Mouse (Mus musculus): Measurements from ENCODE around the gene Sympk. TPM values are rescaled to one million over a fixed set of nuclear protein-coding genes. Genes with fewer than 3 reads are reported as not detected.

The Sympk gene
- polyA plus RNA-seq, 1 experiment = 71.8 TPM

- Histone ChIP-seq H3K4me1 (ENCODE audit: control insufficient read depth, insufficient read depth, insufficient read length, low read length) (peaks cover 28% of the 10 kb centered on the region), H3K27ac (ENCODE audit: insufficient read depth, low read depth, low read length) (peak overlapping the region; percentile 50), H3K4me3 (ENCODE audit: low read depth, low read length) (peak overlapping the region; percentile 63; the same call in 1 of the 2 replicates), H3K36me3 (ENCODE audit: control insufficient read depth, insufficient read depth, low read length) (peaks cover 7% of the 10 kb centered on the region; the same call in 1 of the 2 replicates), H3K27me3 (ENCODE audit: control insufficient read depth, insufficient read depth, low read length) (no peaks in the 10 kb centered on the region)
- WGBS = 26% methylated on average over 3 of the region's 3 CpGs
- no peak for TF ChIP-seq CTCF (IDR thresholded peaks at IDR 0.05; ENCODE audit: extremely low read depth, insufficient read length, insufficient replicate concordance, low read depth, low read length)
- TF ChIP-seq POLR2A (IDR thresholded peaks at IDR 0.05; ENCODE audit: low read depth, low read length) = no peak
These were observed 22.4 kb upstream of the Sympk start for GRCm38 (mm10) chr7:19001807-19002085.

GRCm38 (mm10) chr7:19002115-19002514 lies 22.1 kb upstream of the Sympk start:
- Histone ChIP-seq H3K4me1 (ENCODE audit: control insufficient read depth, insufficient read depth, insufficient read length, low read length) (peaks cover 30% of the 10 kb centered on the region), H3K27me3 (ENCODE audit: control insufficient read depth, insufficient read depth, low read length) (no peaks in the 10 kb centered on the region), H3K36me3 (ENCODE audit: control insufficient read depth, insufficient read depth, low read length) (peaks cover 7% of the 10 kb centered on the region; the same call in 1 of the 2 replicates), H3K27ac (ENCODE audit: insufficient read depth, low read depth, low read length) (0 out of 2 replicates have a peak overlapping the region, but pooled peaks have one; percentile 50), H3K4me3 (ENCODE audit: low read depth, low read length) (peak overlapping the region; percentile 69; the same call in 1 of the 2 replicates)
- TF ChIP-seq POLR2A (IDR thresholded peaks at IDR 0.05; ENCODE audit: low read depth, low read length) = no peak
- 6% methylated on average over 4 of the region's 4 CpGs for WGBS

- no peaks in the 10 kb centered on the region for H3K27me3 ChIP-seq (ENCODE audit: control insufficient read depth, insufficient read depth, low read length)
- H3K36me3 ChIP-seq (ENCODE audit: control insufficient read depth, insufficient read depth, low read length) = peaks cover 7% of the 10 kb centered on the region; the same call in 1 of the 2 replicates
- peak overlapping the region; percentile 68 for H3K27ac ChIP-seq (ENCODE audit: insufficient read depth, low read depth, low read length)
- H3K4me1 ChIP-seq (ENCODE audit: control insufficient read depth, insufficient read depth, insufficient read length, low read length) = peaks cover 30% of the 10 kb centered on the region
- TF ChIP-seq POLR2A (IDR thresholded peaks at IDR 0.05; ENCODE audit: low read depth, low read length) (peak; percentile 31; the same call in 1 of the 2 replicates), CTCF (IDR thresholded peaks at IDR 0.05; ENCODE audit: extremely low read depth, insufficient read length, insufficient replicate concordance, low read depth, low read length) (no peak)
- WGBS = 1% methylated on average over 17 of the region's 17 CpGs
- H3K4me3 ChIP-seq (ENCODE audit: low read depth, low read length) = peak overlapping the region; percentile 69
These were observed 21.2 kb upstream of the Sympk start for GRCm38 (mm10) chr7:19002848-19003498.

GRCm38 (mm10) chr7:19003902-19004630 lies 20.1 kb upstream of the Sympk start, which contains the start of gene Irf2bp1:
TSS of gene Irf2bp1 (plus strand) at chr7:19004044.
- under 1% methylated on average over 90 of the region's 90 CpGs for WGBS
- Histone ChIP-seq H3K4me1 (ENCODE audit: control insufficient read depth, insufficient read depth, insufficient read length, low read length) (peaks cover 30% of the 10 kb centered on the region), H3K27ac (ENCODE audit: insufficient read depth, low read depth, low read length) (peak within 1 kb of the TSS; percentile 95), H3K27me3 (ENCODE audit: control insufficient read depth, insufficient read depth, low read length) (no peaks in the 10 kb centered on the region), H3K4me3 (ENCODE audit: low read depth, low read length) (peak within 1 kb of the TSS; percentile 97), H3K36me3 (ENCODE audit: control insufficient read depth, insufficient read depth, low read length) (peaks cover 7% of the 10 kb centered on the region; the same call in 1 of the 2 replicates)
- TF ChIP-seq POLR2A (IDR thresholded peaks at IDR 0.05; ENCODE audit: low read depth, low read length) (peak; percentile 90), CTCF (IDR thresholded peaks at IDR 0.05; ENCODE audit: extremely low read depth, insufficient read length, insufficient replicate concordance, low read depth, low read length) (no peak)

GRCm38 (mm10) chr7:19004631-19005079 lies 19.5 kb upstream of the Sympk start:
- 3% methylated on average over 34 of the region's 34 CpGs for WGBS
- Histone ChIP-seq H3K27me3 (ENCODE audit: control insufficient read depth, insufficient read depth, low read length) (no peaks in the 10 kb centered on the region), H3K27ac (ENCODE audit: insufficient read depth, low read depth, low read length) (peak overlapping the region; percentile 6; the same call in 1 of the 2 replicates), H3K36me3 (ENCODE audit: control insufficient read depth, insufficient read depth, low read length) (peaks cover 7% of the 10 kb centered on the region; the same call in 1 of the 2 replicates), H3K4me3 (ENCODE audit: low read depth, low read length) (peak overlapping the region; percentile 97), H3K4me1 (ENCODE audit: control insufficient read depth, insufficient read depth, insufficient read length, low read length) (peaks cover 30% of the 10 kb centered on the region)
- TF ChIP-seq POLR2A (IDR thresholded peaks at IDR 0.05; ENCODE audit: low read depth, low read length) (no peak), CTCF (IDR thresholded peaks at IDR 0.05; ENCODE audit: extremely low read depth, insufficient read length, insufficient replicate concordance, low read depth, low read length) (no peak)

GRCm38 (mm10) chr7:19005417-19006121 lies 18.6 kb upstream of the Sympk start:
- Histone ChIP-seq H3K36me3 (ENCODE audit: control insufficient read depth, insufficient read depth, low read length) (peaks cover 7% of the 10 kb centered on the region; the same call in 1 of the 2 replicates), H3K4me1 (ENCODE audit: control insufficient read depth, insufficient read depth, insufficient read length, low read length) (peaks cover 32% of the 10 kb centered on the region), H3K4me3 (ENCODE audit: low read depth, low read length) (peak overlapping the region; percentile 97), H3K27me3 (ENCODE audit: control insufficient read depth, insufficient read depth, low read length) (no peaks in the 10 kb centered on the region), H3K27ac (ENCODE audit: insufficient read depth, low read depth, low read length) (no peak overlapping the region)
- TF ChIP-seq POLR2A (IDR thresholded peaks at IDR 0.05; ENCODE audit: low read depth, low read length) (no peak), CTCF (IDR thresholded peaks at IDR 0.05; ENCODE audit: extremely low read depth, insufficient read length, insufficient replicate concordance, low read depth, low read length) (no peak)
- WGBS = 30% methylated on average over 34 of the region's 34 CpGs
